15 mouse cellular contexts compared by ENCODE assay signal in genomic region chr7:118175821-118176355, GRCm38 (mm10).
"Had no signal": no experiment of that assay in that cellular context is flagged by ENCODE, and none has a peak within 500 bp of the region (broad histone marks: within the 10 kb centered on the region; RNA-seq: fewer than 3 reads in every experiment).

No protein-coding gene starts in this region.

- H3K27ac ChIP-seq: layer of hippocampus, adult 2 months; limb, embryonic 12.5 days; liver, embryonic 13.5 days; lung, embryonic 15.5 days; neural tube, embryonic 12.5 days had no signal

- H3K4me2 ChIP-seq: limb, embryonic 12.5 days; liver, embryonic 13.5 days; lung, embryonic 15.5 days; neural tube, embryonic 12.5 days had no signal

- H3K4me3 ChIP-seq: layer of hippocampus, adult 2 months; limb, embryonic 12.5 days; liver, embryonic 13.5 days; lung, embryonic 15.5 days; neural tube, embryonic 12.5 days had no signal

- H3K9ac ChIP-seq: limb, embryonic 12.5 days; liver, embryonic 13.5 days; liver, postnatal 0 days; lung, embryonic 15.5 days; neural tube, embryonic 12.5 days had no signal

- H3K9me3 ChIP-seq: limb, embryonic 12.5 days; liver, embryonic 13.5 days; lung, embryonic 15.5 days; neural tube, embryonic 12.5 days had no signal

- ATAC-seq: liver, postnatal 0 days had no signal

- H3K4me1 ChIP-seq: limb, embryonic 12.5 days; lung, embryonic 15.5 days; neural tube, embryonic 12.5 days had no signal

- DNase-seq: kidney, postnatal 10 days; liver; liver, embryonic 13.5 days; liver, postnatal 0 days; lung, postnatal 14 days; midbrain, embryonic 14.5 days; retina, postnatal 1 day; right cerebral cortex, postnatal 4 days; spleen, adult 18-20 months; thymus, adult 2 months; thymus, postnatal 25 days had no signal

- H3K27me3 ChIP-seq: limb, embryonic 12.5 days; liver, embryonic 13.5 days; lung, embryonic 15.5 days; neural tube, embryonic 12.5 days had no signal
